Mouse (Mus musculus) CH12.LX (cell line): ENCODE measurements at regions not wholly inside any gene's neighbourhood (a gene's known extent, or its start where the extent isn't known, plus 50 kb on each side); places are given as distances from the start of the nearest gene placed in this dataset.

Source experiments
- DNase-seq: peaks from one replicate; pipeline ENCODE4 v3.0.0-alpha.2; 2013; ENCODE audit errors: extremely low read depth
- H3K27ac ChIP-seq: 2 replicates; pipeline ENCODE4 v1.5.1; 2012; ENCODE audit warnings: low read depth, mild to moderate bottlenecking, control low read depth, moderate library complexity; ENCODE audit not compliant: insufficient read depth
- H3K27me3 ChIP-seq: replicated peaks from 2 replicates; pipeline ENCODE3; 2012; ENCODE audit warnings: inconsistent platforms
- H3K36me3 ChIP-seq, 2 experiments: replicated peaks in 1 of 2; 2 replicates each; pipeline versions ENCODE3 to v1.6.1; 2012; ENCODE audit warnings: inconsistent platforms in 1 of 2, low read length in 1 of 2, mild to moderate bottlenecking in 1 of 2, mixed read lengths in 1 of 2, moderate library complexity in 1 of 2; ENCODE audit not compliant: control insufficient read depth in 1 of 2, insufficient read depth in 1 of 2
- H3K4me1 ChIP-seq, 2 experiments: 2 replicates each; pipeline ENCODE4 v1.6.1; 2012; ENCODE audit warnings: inconsistent platforms in 1 of 2, moderate library complexity in 1 of 2; ENCODE audit not compliant: insufficient read depth in 2 of 2, control insufficient read depth in 1 of 2
- H3K4me2 ChIP-seq: 2 replicates; pipeline ENCODE4 v1.6.1; 2012; ENCODE audit warnings: low read depth, mild to moderate bottlenecking, control low read depth; ENCODE audit not compliant: poor library complexity, insufficient read depth, severe bottlenecking
- H3K4me3 ChIP-seq, 3 experiments: fragments of 150-350 bp in 1 of 3; sonication (generic) in 1 of 3; replicated peaks in 1 of 3; 2 replicates each; pipeline versions ENCODE3 to v1.5.1; 2011 to 2012; ENCODE audit warnings: low read depth in 2 of 3, low read length in 2 of 3, mild to moderate bottlenecking in 2 of 3, moderate library complexity in 2 of 3, control low read depth in 1 of 3, improper control_type of control experiment in 1 of 3, inconsistent platforms in 1 of 3, mixed read lengths in 1 of 3; ENCODE audit not compliant: poor library complexity in 1 of 3
- H3K79me2 ChIP-seq: replicated peaks from 2 replicates; pipeline ENCODE4 v1.6.1; 2012; ENCODE audit warnings: mild to moderate bottlenecking, moderate library complexity; ENCODE audit not compliant: control insufficient read depth, poor library complexity, insufficient read depth, severe bottlenecking; ENCODE audit errors: extremely low read depth
- H3K9ac ChIP-seq: 2 replicates; pipeline ENCODE4 v1.6.1; 2012; ENCODE audit warnings: low read depth, mild to moderate bottlenecking, control low read depth, moderate library complexity; ENCODE audit not compliant: insufficient read depth
- H3K9me3 ChIP-seq: replicated peaks from 2 replicates; pipeline ENCODE3; 2012; ENCODE audit warnings: low read length, inconsistent platforms, mixed read lengths
- CHD1 ChIP-seq: IDR thresholded peaks from 2 replicates; pipeline ENCODE4 v1.6.1; 2012; ENCODE audit warnings: low read depth, low read length, improper control_type of control experiment, inconsistent platforms
- CHD2 ChIP-seq: IDR thresholded peaks from 2 replicates; pipeline ENCODE4 v1.6.1; 2011; ENCODE audit warnings: low read length, improper control_type of control experiment
- E2F4 ChIP-seq: IDR thresholded peaks from 2 replicates; pipeline ENCODE4 v1.6.1; 2011; ENCODE audit warnings: low read depth, low read length, improper control_type of control experiment; ENCODE audit not compliant: insufficient replicate concordance
- ELF1 ChIP-seq: IDR thresholded peaks from 2 replicates; pipeline ENCODE4 v1.6.1; 2014; ENCODE audit warnings: low read depth, mild to moderate bottlenecking, inconsistent platforms, low read length, improper control_type of control experiment
- EP300 ChIP-seq: IDR thresholded peaks from 2 replicates; pipeline ENCODE4 v1.6.1; 2011; ENCODE audit warnings: low read length, improper control_type of control experiment
- ETS1 ChIP-seq: conservative IDR thresholded peaks from 2 replicates; pipeline ENCODE4 v1.6.1; 2012; ENCODE audit warnings: low read depth, mild to moderate bottlenecking, inconsistent platforms, low read length, improper control_type of control experiment, moderate library complexity
- GABPA ChIP-seq: IDR thresholded peaks from 2 replicates; pipeline ENCODE4 v1.6.1; 2012; ENCODE audit warnings: low read depth, low read length, improper control_type of control experiment, inconsistent platforms; ENCODE audit not compliant: insufficient replicate concordance
- IRF4 ChIP-seq: IDR thresholded peaks from 2 replicates; pipeline ENCODE4 v1.6.1; 2014; ENCODE audit warnings: low read depth, mild to moderate bottlenecking, inconsistent platforms, low read length, improper control_type of control experiment
- JUN ChIP-seq: IDR thresholded peaks from 2 replicates; pipeline ENCODE4 v1.6.1; 2011; ENCODE audit warnings: low read depth, mild to moderate bottlenecking, low read length, improper control_type of control experiment, moderate library complexity; ENCODE audit not compliant: insufficient read depth
- MAFK ChIP-seq: IDR thresholded peaks from 2 replicates; pipeline ENCODE4 v1.6.1; 2011; ENCODE audit warnings: low read length, improper control_type of control experiment; ENCODE audit not compliant: insufficient replicate concordance
- MAX ChIP-seq: IDR thresholded peaks from 2 replicates; pipeline ENCODE4 v1.6.1; 2011; ENCODE audit warnings: low read length, improper control_type of control experiment
- MAZ ChIP-seq: IDR thresholded peaks from 2 replicates; pipeline ENCODE4 v1.6.1; 2012; ENCODE audit warnings: low read depth, mild to moderate bottlenecking, inconsistent platforms, low read length, improper control_type of control experiment, moderate library complexity
- TCF12 ChIP-seq: IDR thresholded peaks from 2 replicates; pipeline ENCODE4 v1.6.1; 2014; ENCODE audit warnings: low read depth, mild to moderate bottlenecking, inconsistent platforms, low read length, improper control_type of control experiment
- UBTF ChIP-seq: IDR thresholded peaks from 2 replicates; pipeline ENCODE4 v1.6.1; 2012; ENCODE audit warnings: low read depth, mild to moderate bottlenecking, inconsistent platforms, low read length, improper control_type of control experiment, moderate library complexity
- USF2 ChIP-seq: conservative IDR thresholded peaks from 2 replicates; pipeline ENCODE4 v1.6.1; 2011; ENCODE audit warnings: low read depth, low read length, improper control_type of control experiment
- ZMIZ1 ChIP-seq: IDR thresholded peaks from 2 replicates; pipeline ENCODE4 v1.6.1; 2012; ENCODE audit warnings: low read depth, mild to moderate bottlenecking, inconsistent platforms, low read length, improper control_type of control experiment
- dilution Hi-C: fragments of 300-500 bp; cut with MboI; formaldehyde crosslinking; loops from 2 replicates; pipeline ENCODE4 v1.14.3; 2020; ENCODE audit warnings: low sequenced_read_pairs; ENCODE audit not compliant: extremely low pct_unique_long_range_greater_than_20kb, extremely low pct_ligation_motif_present
- in situ Hi-C: fragments of 300-500 bp; cut with MboI; formaldehyde crosslinking; loops from 3 replicates; pipeline ENCODE4 v1.14.3; 2019; ENCODE audit warnings: low sequenced_read_pairs, low pct_ligation_motif_present, low pct_unique_long_range_greater_than_20kb, mixed read lengths

DNA sequence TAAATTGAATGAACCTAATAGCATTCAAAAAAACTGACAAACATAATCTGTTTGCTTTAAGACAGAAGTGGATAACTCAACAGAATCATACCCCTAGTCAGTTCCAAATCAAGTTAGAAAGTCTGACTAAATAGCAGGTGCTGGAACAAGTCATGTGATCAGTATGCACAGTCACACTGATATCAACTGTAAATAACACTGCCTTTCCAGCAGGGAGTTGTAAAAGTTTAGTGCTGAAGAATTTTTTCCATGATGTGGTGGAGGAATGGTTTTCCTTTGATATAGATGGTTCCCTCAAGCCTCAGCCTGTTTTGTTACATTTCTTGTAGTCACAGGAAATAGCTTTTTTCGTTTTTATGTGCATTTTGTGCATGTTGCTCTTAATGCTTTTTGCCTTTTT is 285.7 kb downstream of the Adcyap1 start:
- DNase-seq: no peak
- in situ Hi-C loops (no loop called here), dilution Hi-C loops (no loop called here)
- Histone ChIP-seq H3K9me3 (peaks cover 10% of the 10 kb centered on the region), H3K4me1 (no peaks in the 10 kb centered on the region), H3K36me3 (no peaks in the 10 kb centered on the region), H3K4me2 (no peak overlapping the region), H3K27ac (no peak overlapping the region), H3K9ac (no peak overlapping the region), H3K79me2 (no peaks in the 10 kb centered on the region), H3K4me3 (no peak overlapping the region), H3K27me3 (no peaks in the 10 kb centered on the region)
- TF ChIP-seq ETS1: no peak

DNA sequence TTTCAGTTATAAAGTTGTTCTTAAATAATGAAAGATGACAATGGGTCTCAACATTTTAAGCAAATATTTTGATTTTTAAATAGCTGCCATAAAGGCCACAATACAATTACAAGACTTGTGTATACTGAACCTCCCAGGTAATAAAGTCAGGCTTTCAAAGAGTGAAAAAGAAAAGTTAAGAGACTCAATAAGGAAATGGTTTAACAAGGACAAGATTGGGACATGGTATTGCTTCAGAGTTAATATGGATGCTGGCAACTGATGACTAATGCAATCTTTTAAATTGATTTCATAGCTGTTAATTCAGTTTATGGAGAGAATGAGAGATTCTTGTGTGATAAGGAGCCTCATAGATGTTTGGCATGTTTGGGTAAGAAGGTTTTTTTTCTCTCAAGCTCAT is 287.6 kb downstream of the Adcyap1 start:
- no peak overlapping the region for H3K9ac ChIP-seq
- dilution Hi-C loops: no loop called here
- no peaks in the 10 kb centered on the region for H3K27me3 ChIP-seq
- H3K79me2 ChIP-seq: no peaks in the 10 kb centered on the region
- no peak overlapping the region for H3K4me3 ChIP-seq
- H3K4me1 ChIP-seq: no peaks in the 10 kb centered on the region
- H3K36me3 ChIP-seq: no peaks in the 10 kb centered on the region
- no peak overlapping the region for H3K4me2 ChIP-seq
- TF ChIP-seq E2F4 (no peak), MAX (no peak), UBTF (no peak), USF2 (no peak), ETS1 (no peak), TCF12 (no peak), MAZ (no peak), CHD1 (no peak), JUN (no peak), EP300 (no peak), CHD2 (no peak), ZMIZ1 (no peak), GABPA (no peak), IRF4 (no peak), MAFK (no peak), ELF1 (no peak)
- TF ChIP-seq, all 38 proteins: peak for 0
- H3K9me3 ChIP-seq: peaks cover 8% of the 10 kb centered on the region
- no peak overlapping the region for H3K27ac ChIP-seq
- DNase-seq: no peak
- in situ Hi-C loops: no loop called here
